Mouse (Mus musculus): Measurements from ENCODE around the gene Maml1. TPM values are rescaled to one million over a fixed set of nuclear protein-coding genes. Genes with fewer than 3 reads are reported as not detected.

Maml1 gene
- polyA plus RNA-seq, 1 experiment from 2014 or later, result 9.1 TPM

Small RNAs within 50 kb of the gene (microRNA-seq; reads per million reads assigned to microRNA genes)
- 0.25 reads per million for gene Mir6919

Other genes starting within 250 kb of the Maml1 start
- 37.3 and 41.4 TPM in 2 replicates for gene Tbc1d9b, start 160.9 kb downstream of the Maml1 start, polyA plus RNA-seq (2014; fragmentation: Nextera tagmentation; extraction: Ambion mirVana)
- gene Mrnip, start 117.9 kb downstream of the Maml1 start, polyA plus RNA-seq (2014; fragmentation: Nextera tagmentation; extraction: Ambion mirVana), result 15.6 and 18.1 TPM in 2 replicates
- gene Sqstm1, start 81.5 kb downstream of the Maml1 start, polyA plus RNA-seq (2014; fragmentation: Nextera tagmentation; extraction: Ambion mirVana), result 181 and 183 TPM in 2 replicates
- 13.3 and 24.4 TPM in 2 replicates for gene Mgat4b, start 81.4 kb downstream of the Maml1 start, polyA plus RNA-seq (2014; fragmentation: Nextera tagmentation; extraction: Ambion mirVana)
- gene Ltc4s, start 53.7 kb downstream of the Maml1 start, polyA plus RNA-seq (2014; fragmentation: Nextera tagmentation; extraction: Ambion mirVana), result 3.4 and 4.2 TPM in 2 replicates
- gene Canx, start 33.4 kb upstream of the Maml1 start, polyA plus RNA-seq (2014; fragmentation: Nextera tagmentation; extraction: Ambion mirVana), result 246 and 259 TPM in 2 replicates
- 0.27 TPM in 2 replicates for gene Cby3, start 62.2 kb upstream of the Maml1 start, polyA plus RNA-seq (2014; fragmentation: Nextera tagmentation; extraction: Ambion mirVana)
- 411 and 475 TPM in 2 replicates for gene Hnrnph1, start 84.7 kb upstream of the Maml1 start, polyA plus RNA-seq (2014; fragmentation: Nextera tagmentation; extraction: Ambion mirVana)
- 21.6 and 24.8 TPM in 2 replicates for gene Rufy1, start 138.8 kb upstream of the Maml1 start, polyA plus RNA-seq (2014; fragmentation: Nextera tagmentation; extraction: Ambion mirVana)